Comparison of ENCODE assay signal across 19 mouse cellular contexts in genomic region chr5:103779836-103780235, GRCm38 (mm10).
DNase-seq lines count a peak whose midpoint lies in the region; ATAC-seq lines count a peak whose summit lies in the region.
"Had no signal": no experiment of that assay in that cellular context is flagged by ENCODE, and none has a peak within 500 bp of the region (broad histone marks: within the 10 kb centered on the region; RNA-seq: fewer than 3 reads in every experiment).

No protein-coding gene starts in this region.

- 11% methylated on average over 10 of the region's 10 CpGs for WGBS in forebrain, embryonic 10.5 days
- 19% methylated on average over 10 of the region's 10 CpGs for WGBS in forebrain, embryonic 15.5 days
- 29% methylated on average over 10 of the region's 10 CpGs for WGBS in kidney, embryonic 14.5 days
- 38% methylated on average over 10 of the region's 10 CpGs for WGBS in neural tube, embryonic 11.5 days
- WGBS in stomach, embryonic 15.5 days, result 39% methylated on average over 10 of the region's 10 CpGs

- no peak overlapping the region for H3K9ac ChIP-seq in forebrain, embryonic 15.5 days (replicated peaks)
- no peak overlapping the region for H3K9ac ChIP-seq in kidney, embryonic 14.5 days (ENCODE audit: low read depth, low read length)
- H3K9ac ChIP-seq in neural tube, embryonic 11.5 days (ENCODE audit: low read length), result no peak overlapping the region
- H3K9ac ChIP-seq in stomach, embryonic 15.5 days, result no peak overlapping the region
- H3K9ac ChIP-seq: limb, embryonic 13.5 days; lung, embryonic 15.5 days; neural tube, embryonic 12.5 days had no signal

- H3K36me3 ChIP-seq in forebrain, embryonic 10.5 days (replicated peaks), result peaks cover 15% of the 10 kb centered on the region
- H3K36me3 ChIP-seq in forebrain, embryonic 15.5 days, result no peaks in the 10 kb centered on the region
- peaks cover 7% of the 10 kb centered on the region; the same call in 1 of the 2 replicates for H3K36me3 ChIP-seq in kidney, embryonic 14.5 days (ENCODE audit: control insufficient read depth, insufficient read depth, low read length)
- H3K36me3 ChIP-seq in neural tube, embryonic 11.5 days (ENCODE audit: control insufficient read depth, insufficient read depth, low read length), result no peaks in the 10 kb centered on the region; the same call in 1 of the 2 replicates
- H3K36me3 ChIP-seq in stomach, embryonic 15.5 days, result no peaks in the 10 kb centered on the region; the same call in none of the 2 replicates

- peak overlapping the region; percentile 7; the same call in 1 of the 2 replicates for H3K4me3 ChIP-seq in forebrain, embryonic 10.5 days
- no peak overlapping the region for H3K4me3 ChIP-seq in forebrain, embryonic 15.5 days
- H3K4me3 ChIP-seq in kidney, embryonic 14.5 days (ENCODE audit: low read length), result no peak overlapping the region
- H3K4me3 ChIP-seq in neural tube, embryonic 11.5 days (ENCODE audit: low read depth, low read length), result no peak overlapping the region
- no peak overlapping the region for H3K4me3 ChIP-seq in stomach, embryonic 15.5 days (replicated peaks)
- H3K4me3 ChIP-seq: limb, embryonic 13.5 days; lung, embryonic 15.5 days; neural tube, embryonic 12.5 days had no signal

- H3K27ac ChIP-seq in forebrain, embryonic 10.5 days, result peak overlapping the region; percentile 86
- no peak overlapping the region for H3K27ac ChIP-seq in forebrain, embryonic 15.5 days (replicated peaks)
- H3K27ac ChIP-seq in kidney, embryonic 14.5 days (ENCODE audit: low read depth, low read length), result peak overlapping the region; percentile 88; the same call in 1 of the 2 replicates
- 0 out of 2 replicates have a peak overlapping the region, but pooled peaks have one; percentile 74 for H3K27ac ChIP-seq in neural tube, embryonic 11.5 days (ENCODE audit: low read depth, low read length)
- no peak overlapping the region; the same call in 1 of the 2 replicates for H3K27ac ChIP-seq in stomach, embryonic 15.5 days
- H3K27ac ChIP-seq: limb, embryonic 13.5 days; neural tube, embryonic 12.5 days had no signal

- H3K4me2 ChIP-seq in forebrain, embryonic 15.5 days (replicated peaks), result no peak overlapping the region
- no peak overlapping the region for H3K4me2 ChIP-seq in kidney, embryonic 14.5 days (replicated peaks; ENCODE audit: low read depth, low read length)
- H3K4me2 ChIP-seq in neural tube, embryonic 11.5 days (ENCODE audit: low read depth), result no peak overlapping the region
- H3K4me2 ChIP-seq in stomach, embryonic 15.5 days, result peak overlapping the region; percentile 11; the same call in 1 of the 2 replicates
- H3K4me2 ChIP-seq: heart, embryonic 11.5 days; limb, embryonic 13.5 days; lung, embryonic 15.5 days had no signal

- peaks cover 80% of the 10 kb centered on the region for H3K4me1 ChIP-seq in forebrain, embryonic 10.5 days
- peaks cover 35% of the 10 kb centered on the region for H3K4me1 ChIP-seq in forebrain, embryonic 15.5 days
- H3K4me1 ChIP-seq in kidney, embryonic 14.5 days (ENCODE audit: control insufficient read depth, insufficient read depth, low read length), result peaks cover 69% of the 10 kb centered on the region
- H3K4me1 ChIP-seq in neural tube, embryonic 11.5 days (ENCODE audit: control insufficient read depth, insufficient read depth, low read length), result peaks cover 35% of the 10 kb centered on the region
- peaks cover 29% of the 10 kb centered on the region for H3K4me1 ChIP-seq in stomach, embryonic 15.5 days

- H3K9me3 ChIP-seq in forebrain, embryonic 10.5 days, result no peaks in the 10 kb centered on the region
- no peaks in the 10 kb centered on the region for H3K9me3 ChIP-seq in forebrain, embryonic 15.5 days
- no peaks in the 10 kb centered on the region for H3K9me3 ChIP-seq in kidney, embryonic 14.5 days (ENCODE audit: control insufficient read depth, low read length)
- no peaks in the 10 kb centered on the region for H3K9me3 ChIP-seq in neural tube, embryonic 11.5 days (ENCODE audit: control insufficient read depth, low read length)
- H3K9me3 ChIP-seq in stomach, embryonic 15.5 days, result no peaks in the 10 kb centered on the region
- H3K9me3 ChIP-seq: limb, embryonic 13.5 days; lung, embryonic 15.5 days; megakaryocyte, embryonic 14.5 days; neural tube, embryonic 12.5 days had no signal

- no peak for ATAC-seq in forebrain, embryonic 15.5 days (replicated peaks)
- no peak for ATAC-seq in kidney, embryonic 14.5 days (ENCODE audit: low FRiP score, low TSS enrichment)
- ATAC-seq in neural tube, embryonic 11.5 days (ENCODE audit: insufficient read depth, low FRiP score, low TSS enrichment), result no peak
- ATAC-seq in stomach, embryonic 15.5 days (ENCODE audit: insufficient read depth, low FRiP score, low read depth), result no peak

- intact Hi-C loops in left cerebral cortex, postnatal 10 days (cut with DNase I), result loop anchor here (5.0 kb wide), 1 partner anchor 37 kb away; no protein-coding TSS in a partner anchor

- H3K27me3 ChIP-seq in forebrain, embryonic 10.5 days (ENCODE audit: poor library complexity, severe bottlenecking), result no peaks in the 10 kb centered on the region; the same call in 1 of the 2 replicates
- no peaks in the 10 kb centered on the region for H3K27me3 ChIP-seq in forebrain, embryonic 15.5 days
- H3K27me3 ChIP-seq in kidney, embryonic 14.5 days (ENCODE audit: control insufficient read depth, insufficient read depth, low read length), result no peaks in the 10 kb centered on the region
- no peaks in the 10 kb centered on the region for H3K27me3 ChIP-seq in neural tube, embryonic 11.5 days (ENCODE audit: control insufficient read depth, insufficient read depth, low read length)
- no peaks in the 10 kb centered on the region for H3K27me3 ChIP-seq in stomach, embryonic 15.5 days (replicated peaks)
- H3K27me3 ChIP-seq: limb, embryonic 13.5 days; lung, embryonic 15.5 days; megakaryocyte, embryonic 14.5 days; neural tube, embryonic 12.5 days had no signal

- no peak for DNase-seq in forebrain, embryonic 10.5 days (ENCODE audit: extremely low spot score, low spot score)
- DNase-seq in kidney, adult 8-10 months, result no peak
- DNase-seq in neural tube, embryonic 11.5 days (ENCODE audit: low spot score), result no peak
- no peak for DNase-seq in neural tube, embryonic 10.5 days (ENCODE audit: extremely low spot score, low spot score)
- DNase-seq in left cerebral cortex, postnatal 10 days (ENCODE audit: extremely low spot score in 1 of 2, low spot score in 2 of 2), result no peak
- DNase-seq: adrenal gland, adult 2 months; cerebellum, adult 18-20 months; gastrocnemius, postnatal 14 days; heart, postnatal 36 days; kidney, postnatal 10 days; spleen, adult 18-20 months had no signal

Comparison
In these comparisons a context has a peak if more than half of its experiments do, and no peak if none do; other contexts are left out.
1. H3K27ac ChIP-seq: peak in forebrain, embryonic 10.5 days (single experiment), kidney, embryonic 14.5 days (single experiment) and neural tube, embryonic 11.5 days (single experiment); none in forebrain, embryonic 15.5 days (single experiment) and stomach, embryonic 15.5 days (single experiment).